Mouse (Mus musculus) adipocyte (in vitro differentiated cells): Measurements from ENCODE around the gene Fam83f.

Experiments used
- DNase-seq: peaks from one replicate; pipeline ENCODE4 v3.0.0-alpha.2; 2016; ENCODE audit warnings: low spot score

The Fam83f gene

GRCm38 (mm10) chr15:80672810-80673209 lies 1.2 kb downstream of the Fam83f start:
- DNase-seq = no peak

- peak; percentile 80 for DNase-seq
Observed at GRCm38 (mm10) chr15:80673337-80674095, 1.9 kb downstream of the Fam83f start.

GRCm38 (mm10) chr15:80674700-80675099 lies 3.1 kb downstream of the Fam83f start:
- DNase-seq = no peak

DNA sequence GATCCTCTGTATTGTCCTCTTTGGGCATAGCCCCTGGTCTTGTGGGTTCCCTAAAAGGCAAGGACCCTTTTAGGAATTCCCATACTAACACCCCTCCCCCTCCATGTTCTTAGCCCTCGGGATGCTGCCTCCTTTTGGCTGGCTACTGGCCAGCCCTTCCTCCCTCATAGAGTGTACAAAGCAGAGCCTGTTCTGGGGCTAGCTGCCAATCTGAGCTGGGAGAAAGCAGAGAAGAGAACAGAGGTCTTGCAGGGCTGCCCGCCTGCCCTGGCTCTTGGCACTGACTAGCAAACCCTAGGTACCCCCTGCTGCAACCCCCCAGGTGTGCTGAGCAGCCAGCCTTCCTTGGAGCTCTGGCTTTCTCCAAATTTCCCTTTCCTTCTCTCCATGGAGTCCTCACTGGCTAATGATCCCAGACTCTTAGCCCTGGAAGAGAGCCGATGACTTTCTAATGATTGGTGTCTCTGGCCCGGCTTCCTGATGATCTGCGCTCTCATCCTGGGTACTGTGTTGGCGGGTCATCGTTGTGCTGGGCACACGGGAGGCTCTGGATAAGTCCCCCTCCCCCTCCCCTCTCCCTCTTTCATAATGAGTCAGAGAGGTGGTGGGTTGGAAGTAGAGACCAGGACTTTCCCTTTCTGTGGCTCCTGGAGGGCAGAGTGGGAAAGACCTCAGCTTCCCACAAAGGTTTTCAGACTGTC lies 8.0 kb downstream of the Fam83f start:
- DNase-seq = peak; percentile 73

DNA sequence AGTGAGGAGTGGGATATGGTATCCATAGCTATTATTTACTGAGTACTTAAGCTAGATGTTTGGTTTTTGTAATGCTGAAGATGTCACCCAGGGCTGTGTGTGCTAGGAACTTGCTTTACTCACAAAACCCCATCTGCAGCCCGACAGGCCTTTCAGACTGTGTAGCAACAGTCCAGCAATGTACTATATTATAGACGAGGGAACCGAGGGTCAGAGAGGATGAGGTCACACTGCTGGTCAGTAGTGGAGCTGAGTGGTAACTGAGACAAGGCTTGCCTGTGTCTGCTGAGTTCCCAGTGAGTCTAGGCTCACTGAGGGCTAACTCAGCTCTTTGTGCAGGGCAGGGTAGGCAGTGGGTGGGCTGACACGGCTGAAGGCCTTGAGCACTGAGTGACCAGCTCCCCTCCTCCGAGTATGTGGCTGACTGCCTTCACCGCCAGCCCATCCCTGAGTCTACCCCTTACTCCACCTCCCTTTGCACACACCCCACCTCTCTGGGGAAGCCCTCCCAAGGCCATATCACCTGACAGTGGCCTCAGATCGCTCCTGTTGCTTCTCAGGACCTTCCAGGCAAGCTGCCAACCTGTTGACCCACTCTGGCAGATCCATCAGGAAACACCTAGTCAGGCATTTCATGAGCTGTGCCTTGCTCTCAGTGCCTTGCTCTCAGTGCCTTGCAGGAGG lies 8.8 kb downstream of the Fam83f start:
- no peak for DNase-seq

DNA sequence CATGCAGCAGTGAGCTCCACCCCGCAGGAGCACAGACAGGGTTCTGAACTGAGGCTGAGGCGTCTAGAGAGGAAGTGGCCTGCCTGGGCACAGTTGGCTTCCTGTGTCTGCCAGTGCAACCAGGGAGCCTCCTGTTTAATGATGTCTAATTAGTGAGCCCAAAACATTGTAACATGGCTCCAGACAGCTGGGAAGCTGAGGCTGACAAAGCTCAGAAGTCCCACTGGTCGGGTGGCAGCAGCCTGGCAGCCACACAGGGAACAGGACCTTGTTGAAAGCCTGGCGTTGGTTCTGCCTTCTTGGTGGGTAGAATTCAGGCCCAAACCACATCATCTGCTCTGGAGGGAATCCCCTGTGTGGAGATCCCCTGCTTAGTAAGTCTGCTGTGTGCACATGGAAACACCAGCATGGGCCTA lies 9.8 kb downstream of the Fam83f start:
- no peak for DNase-seq

GRCm38 (mm10) chr15:80682343-80682742 lies 10.7 kb downstream of the Fam83f start:
- peak; percentile 58 for DNase-seq

GRCm38 (mm10) chr15:80683151-80683550 lies 11.5 kb downstream of the Fam83f start:
- DNase-seq = no peak

DNA sequence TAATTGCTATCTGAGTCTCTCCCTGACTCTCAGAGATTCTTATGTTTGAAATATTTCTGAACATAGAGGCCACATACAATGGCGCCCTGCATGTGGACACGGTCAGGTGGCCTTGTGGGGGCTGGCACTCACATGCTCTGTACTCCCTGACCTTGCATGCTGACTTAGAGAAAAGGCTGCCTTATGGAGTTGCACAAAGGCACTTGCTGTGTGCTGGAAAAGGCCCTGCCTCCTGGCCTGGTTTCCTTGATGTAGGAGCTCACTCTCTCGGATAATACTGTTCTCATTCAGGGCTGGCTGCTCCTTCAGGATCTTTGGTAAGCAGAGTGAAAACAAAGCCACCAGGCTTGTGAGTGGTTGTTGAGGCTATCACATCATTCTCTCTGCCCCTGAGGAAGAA lies 12.3 kb downstream of the Fam83f start:
- no peak for DNase-seq

DNA sequence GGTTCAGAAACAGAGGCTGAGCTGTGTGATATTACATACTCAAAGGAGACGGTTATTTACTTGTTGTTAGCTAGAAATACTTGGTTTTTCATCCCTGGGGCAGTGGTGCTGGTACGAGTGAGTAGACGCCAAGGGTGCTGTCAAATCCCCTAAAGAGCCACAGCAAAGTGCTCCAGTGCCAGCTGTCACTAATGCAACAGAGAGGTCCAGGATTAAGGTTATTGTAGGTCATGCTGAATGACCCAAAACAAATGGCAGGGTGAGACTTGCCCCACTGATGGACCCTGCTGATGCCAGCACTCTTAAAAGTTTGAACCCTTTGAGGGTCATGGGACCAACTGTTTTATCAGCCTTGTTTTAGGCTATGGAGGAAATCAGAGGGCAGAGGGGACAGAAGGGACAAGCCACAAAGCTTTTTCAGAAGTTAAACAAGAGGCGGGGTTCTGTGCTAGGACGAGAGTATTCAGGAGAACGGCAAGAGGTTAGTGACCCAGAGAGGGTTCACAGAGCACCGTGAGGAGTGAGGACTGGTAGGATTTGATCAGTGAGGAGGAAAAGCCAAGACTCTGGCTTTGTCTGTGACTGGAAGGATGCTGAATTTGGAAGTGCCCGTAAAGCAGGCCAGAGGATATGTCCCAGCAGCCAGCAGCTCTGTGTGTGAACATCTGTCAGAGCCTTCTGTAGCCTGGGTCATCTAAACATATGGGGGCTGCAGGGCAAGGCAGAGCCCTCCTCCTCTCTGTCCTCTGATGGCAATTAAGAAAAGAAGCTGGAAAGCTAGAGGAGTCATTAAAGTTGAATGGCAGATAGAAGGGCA lies 13.3 kb downstream of the Fam83f start:
- no peak for DNase-seq

GRCm38 (mm10) chr15:80685603-80685895 lies 13.9 kb downstream of the Fam83f start:
- no peak for DNase-seq

- DNase-seq = no peak
Observed at GRCm38 (mm10) chr15:80688536-80688935, 16.9 kb downstream of the Fam83f start.

- DNase-seq = no peak
Observed at GRCm38 (mm10) chr15:80693492-80693891, 21.8 kb downstream of the Fam83f start.

GRCm38 (mm10) chr15:80694125-80694910 lies 22.7 kb downstream of the Fam83f start:
- peak; percentile 74 for DNase-seq

DNA sequence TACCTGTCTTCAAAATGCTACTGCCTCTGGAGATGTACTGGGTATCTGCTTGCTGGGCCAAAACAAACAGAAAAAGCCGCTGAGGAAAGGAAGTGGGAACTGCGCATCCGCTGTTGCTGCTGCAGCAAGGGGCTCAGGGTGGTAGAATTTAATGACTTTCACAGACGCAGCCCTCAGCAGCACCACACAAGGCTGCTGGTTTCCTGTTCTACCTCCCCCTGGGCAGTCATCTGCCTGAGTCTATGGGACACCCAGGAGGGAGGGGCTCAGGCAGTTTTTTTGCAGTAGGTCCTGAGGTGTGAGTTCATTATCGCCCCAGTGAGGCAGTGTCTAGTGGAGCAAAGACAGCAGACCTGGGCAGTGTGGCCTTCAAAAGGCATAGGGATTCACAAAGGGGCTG lies 25.9 kb downstream of the Fam83f start:
- no peak for DNase-seq

- DNase-seq = no peak
Observed at GRCm38 (mm10) chr15:80701481-80702257, 30.0 kb downstream of the Fam83f start.

DNA sequence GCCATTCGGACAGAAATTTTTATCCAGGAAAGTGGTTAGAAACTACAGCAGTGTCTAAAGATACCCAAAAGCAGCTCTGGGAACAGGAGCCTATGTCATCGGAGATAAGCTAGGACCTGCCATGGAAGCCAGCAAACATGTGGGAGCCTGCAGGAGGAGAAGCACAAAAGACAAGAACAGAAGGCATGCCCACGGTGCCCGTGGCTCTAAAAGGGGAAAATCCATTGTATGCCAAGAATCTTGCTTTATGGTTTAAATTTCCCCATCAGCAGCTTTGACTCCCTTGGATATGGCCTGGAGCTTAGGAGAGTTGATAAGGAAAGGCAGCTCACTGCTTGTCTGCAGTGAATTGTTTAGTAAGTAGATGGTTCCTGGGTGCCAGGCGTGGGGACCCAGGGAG lies 31.3 kb downstream of the Fam83f start:
- DNase-seq = no peak

DNA sequence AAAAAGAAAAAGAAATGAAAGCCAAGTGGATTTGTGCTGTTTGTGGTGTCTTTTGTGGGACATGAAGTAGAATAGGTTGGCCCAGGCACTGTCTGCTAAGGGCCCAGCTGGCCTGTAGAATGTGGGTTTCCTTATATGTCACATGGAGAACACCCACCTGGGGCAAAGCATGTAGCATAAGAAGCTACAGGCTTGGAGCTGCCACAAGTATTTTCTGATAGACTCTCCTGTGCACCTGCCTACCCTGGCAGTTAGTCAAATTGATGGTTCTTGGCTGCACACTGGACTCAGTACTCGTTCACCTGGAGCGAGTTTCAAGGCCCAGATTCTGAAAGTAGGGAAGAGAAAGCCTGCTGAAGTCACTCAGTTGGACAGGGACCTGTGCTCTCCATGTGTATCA lies 31.8 kb downstream of the Fam83f start:
- DNase-seq = no peak

GRCm38 (mm10) chr15:80704267-80704666 lies 32.6 kb downstream of the Fam83f start:
- peak; percentile 84 for DNase-seq

GRCm38 (mm10) chr15:80705828-80706549 lies 34.3 kb downstream of the Fam83f start:
- peak; percentile 85 for DNase-seq
